Mouse (Mus musculus) gonadal fat pad, adult 2 months (tissue): ENCODE data around the gene Cxcl12. TPM values are rescaled to one million over a fixed set of nuclear protein-coding genes. Genes with fewer than 3 reads are reported as not detected.

ENCODE experiments used
- DNase-seq: peaks from one replicate; pipeline ENCODE4 v3.0.0-alpha.2; 2012; ENCODE audit warnings: low read depth
- polyA plus RNA-seq: library from polyadenylated mRNA; depleted of rRNA; stranded (reverse); fragments of >200 nt; gene quantifications from 2 replicates; pipeline ENCODE4 v1.2.3, GENCODE M21; 2012; rRNA removed

Cxcl12 gene
- polyA plus RNA-seq: 125 and 128 TPM in 2 replicates

GRCm38 (mm10) chr6:117168321-117169011 is at the start of gene Cxcl12:
Cxcl12 (plus strand) TSS chr6:117168535.
- DNase-seq: no peak

GRCm38 (mm10) chr6:117122074-117122473 is 46.3 kb upstream of the Cxcl12 start:
- no peak for DNase-seq

GRCm38 (mm10) chr6:117126356-117126755 is 42.0 kb upstream of the Cxcl12 start:
- no peak for DNase-seq

- no peak for DNase-seq
These were observed 38.9 kb upstream of the Cxcl12 start for GRCm38 (mm10) chr6:117129443-117129842.

- DNase-seq: no peak
These were observed 37.6 kb upstream of the Cxcl12 start for GRCm38 (mm10) chr6:117130680-117131111.

GRCm38 (mm10) chr6:117134526-117134925 is 33.8 kb upstream of the Cxcl12 start:
- no peak for DNase-seq

- no peak for DNase-seq
These were observed 30.6 kb upstream of the Cxcl12 start for GRCm38 (mm10) chr6:117137735-117138134.

GRCm38 (mm10) chr6:117140907-117141306 is 27.4 kb upstream of the Cxcl12 start:
- DNase-seq: no peak

GRCm38 (mm10) chr6:117146951-117147350 is 21.4 kb upstream of the Cxcl12 start:
- DNase-seq: no peak

- DNase-seq: no peak
These were observed 16.7 kb upstream of the Cxcl12 start for GRCm38 (mm10) chr6:117151484-117152149.

- no peak for DNase-seq
These were observed 15.3 kb upstream of the Cxcl12 start for GRCm38 (mm10) chr6:117153046-117153445.

GRCm38 (mm10) chr6:117156846-117157245 is 11.5 kb upstream of the Cxcl12 start:
- no peak for DNase-seq

- DNase-seq: no peak
These were observed 8.3 kb upstream of the Cxcl12 start for GRCm38 (mm10) chr6:117159710-117160690.

- DNase-seq: no peak
These were observed 4.8 kb upstream of the Cxcl12 start for GRCm38 (mm10) chr6:117163486-117163885.

GRCm38 (mm10) chr6:117166581-117167425 is 1.5 kb upstream of the Cxcl12 start:
- no peak for DNase-seq

- no peak for DNase-seq
These were observed 957 bp upstream of the Cxcl12 start for GRCm38 (mm10) chr6:117167426-117167730.

GRCm38 (mm10) chr6:117169051-117169909 is 945 bp downstream of the Cxcl12 start:
- DNase-seq: no peak

GRCm38 (mm10) chr6:117169910-117170747 is 1.8 kb downstream of the Cxcl12 start:
- no peak for DNase-seq

GRCm38 (mm10) chr6:117172358-117172757 is 4.0 kb downstream of the Cxcl12 start:
- no peak for DNase-seq
